Mouse (Mus musculus) thymus, postnatal 0 days (tissue): ENCODE data around the gene Tusc2. TPM values are rescaled to one million over a fixed set of nuclear protein-coding genes. Genes with fewer than 3 reads are reported as not detected.

Source experiments
- DNase-seq: peaks from one replicate; pipeline ENCODE4 v3.0.0-alpha.2; 2015; ENCODE audit warnings: low spot score
- polyA plus RNA-seq: library from polyadenylated mRNA; unstranded; fragments of >200 nt; fragmentation: Nextera tagmentation; extraction: Ambion mirVana; gene quantifications from 2 replicates; pipeline ENCODE4 v1.2.1, GENCODE M21; 2015

Gene Tusc2
- polyA plus RNA-seq, result 56.7 and 57.8 TPM in 2 replicates

- DNase-seq, result peak; percentile 92
Measured at GRCm38 (mm10) chr9:107563029-107563581, at the start of gene Tusc2. Gene Tusc2 (plus strand): TSS chr9:107563255.

- peak; percentile 79 for DNase-seq
Measured at GRCm38 (mm10) chr9:107514303-107514955, 48.6 kb upstream of the Tusc2 start.

- DNase-seq, result no peak
Measured at GRCm38 (mm10) chr9:107520331-107520730, 42.7 kb upstream of the Tusc2 start.

GRCm38 (mm10) chr9:107521190-107521589 lies 41.9 kb upstream of the Tusc2 start:
- DNase-seq, result peak; percentile 68

- peak; percentile 46 for DNase-seq
Measured at GRCm38 (mm10) chr9:107521711-107522399, 41.2 kb upstream of the Tusc2 start.

GRCm38 (mm10) chr9:107522400-107522711 lies 40.7 kb upstream of the Tusc2 start:
- no peak for DNase-seq

GRCm38 (mm10) chr9:107526198-107527026 lies 36.6 kb upstream of the Tusc2 start:
- peak; percentile 84 for DNase-seq

- peak; percentile 95 for DNase-seq
Measured at GRCm38 (mm10) chr9:107533791-107534407, 29.2 kb upstream of the Tusc2 start, which contains the start of gene Tmem115. Gene Tmem115 (plus strand): TSS chr9:107533945.

GRCm38 (mm10) chr9:107534408-107535202 lies 28.4 kb upstream of the Tusc2 start:
- DNase-seq, result no peak

GRCm38 (mm10) chr9:107538231-107538630 lies 24.8 kb upstream of the Tusc2 start:
- DNase-seq, result no peak

- no peak for DNase-seq
Measured at GRCm38 (mm10) chr9:107538711-107539110, 24.3 kb upstream of the Tusc2 start.

GRCm38 (mm10) chr9:107539940-107540339 lies 23.1 kb upstream of the Tusc2 start:
- DNase-seq, result no peak

- DNase-seq, result no peak
Measured at GRCm38 (mm10) chr9:107540420-107540819, 22.6 kb upstream of the Tusc2 start.

GRCm38 (mm10) chr9:107541005-107541404 lies 22.1 kb upstream of the Tusc2 start:
- DNase-seq, result no peak

- peak; percentile 97 for DNase-seq
Measured at GRCm38 (mm10) chr9:107541474-107542351, 21.3 kb upstream of the Tusc2 start, which contains the start of the genes Cyb561d2 and Nprl2. Gene Cyb561d2 (minus strand): TSS chr9:107542193. Gene Nprl2 (plus strand): TSS chr9:107542226.

GRCm38 (mm10) chr9:107542352-107542686 lies 20.7 kb upstream of the Tusc2 start:
- no peak for DNase-seq

GRCm38 (mm10) chr9:107542721-107543120 lies 20.3 kb upstream of the Tusc2 start:
- DNase-seq, result no peak

GRCm38 (mm10) chr9:107543299-107543698 lies 19.8 kb upstream of the Tusc2 start:
- DNase-seq, result no peak

GRCm38 (mm10) chr9:107544196-107544700 lies 18.8 kb upstream of the Tusc2 start:
- no peak for DNase-seq
